Mouse (Mus musculus) lung, postnatal 36 days (tissue): ENCODE data around the gene Cntfr.

Experiments
- DNase-seq: peaks from one replicate; pipeline ENCODE4 v3.0.0; 2022; ENCODE audit warnings: mixed read lengths

The Cntfr gene

GRCm38 (mm10) chr4:41609681-41610593, 87.0 kb downstream of the Cntfr start:
- peak; percentile 24 for DNase-seq
